Mouse (Mus musculus) urinary bladder, postnatal 25 days (tissue): ENCODE data around the gene Ddx31.

Experiments used
- DNase-seq: peaks from one replicate; pipeline ENCODE4 v3.0.0; 2022; ENCODE audit warnings: low spot score

The Ddx31 gene

GRCm38 (mm10) chr2:28863857-28864256, 23.7 kb downstream of the Ddx31 start:
- no peak for DNase-seq

GRCm38 (mm10) chr2:28867495-28867894, 27.3 kb downstream of the Ddx31 start:
- DNase-seq, result no peak

DNA sequence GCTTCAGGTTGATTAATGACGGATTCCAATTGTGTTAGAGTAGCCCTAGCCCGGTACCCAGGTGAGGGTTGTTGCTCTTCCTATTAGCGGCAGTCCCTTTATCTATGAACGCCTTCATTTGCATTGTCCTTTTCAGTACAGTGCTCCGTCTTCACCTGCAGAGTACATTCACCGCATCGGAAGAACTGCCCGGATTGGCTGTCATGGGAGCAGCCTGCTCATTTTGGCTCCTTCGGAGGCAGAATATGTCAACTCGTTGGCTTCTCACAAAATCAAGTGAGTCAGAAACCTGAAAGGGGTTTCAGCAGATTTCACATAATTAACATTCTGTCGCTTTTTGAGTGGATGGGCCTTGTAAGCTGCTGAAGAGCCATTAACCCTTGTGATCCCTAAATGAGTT, 35.3 kb downstream of the Ddx31 start:
- DNase-seq, result no peak

DNA sequence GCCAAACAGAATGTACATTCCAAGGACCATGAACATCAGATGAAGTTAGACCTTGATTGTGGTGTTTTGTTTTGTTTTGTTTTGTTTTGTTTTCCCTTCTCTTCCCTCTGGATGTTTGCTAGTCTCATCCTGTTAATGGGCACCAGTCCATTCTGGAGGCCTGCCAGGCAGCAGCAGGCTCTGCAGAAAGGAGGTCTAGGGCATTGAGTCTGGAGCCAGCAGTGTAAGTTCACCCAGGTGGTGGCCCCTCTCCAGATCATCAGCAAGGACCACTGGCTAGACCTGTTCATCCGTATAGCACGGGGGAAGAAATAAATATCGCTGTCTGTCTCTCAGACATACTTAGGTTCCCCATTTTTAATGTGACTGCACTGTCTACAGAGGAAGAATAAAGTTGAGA, 41.1 kb downstream of the Ddx31 start:
- DNase-seq, result no peak

GRCm38 (mm10) chr2:28882047-28882446, 41.8 kb downstream of the Ddx31 start:
- no peak for DNase-seq

- no peak for DNase-seq
Measured at GRCm38 (mm10) chr2:28882826-28883485, 42.8 kb downstream of the Ddx31 start.

- no peak for DNase-seq
Measured at GRCm38 (mm10) chr2:28884914-28885313, 44.7 kb downstream of the Ddx31 start.

DNA sequence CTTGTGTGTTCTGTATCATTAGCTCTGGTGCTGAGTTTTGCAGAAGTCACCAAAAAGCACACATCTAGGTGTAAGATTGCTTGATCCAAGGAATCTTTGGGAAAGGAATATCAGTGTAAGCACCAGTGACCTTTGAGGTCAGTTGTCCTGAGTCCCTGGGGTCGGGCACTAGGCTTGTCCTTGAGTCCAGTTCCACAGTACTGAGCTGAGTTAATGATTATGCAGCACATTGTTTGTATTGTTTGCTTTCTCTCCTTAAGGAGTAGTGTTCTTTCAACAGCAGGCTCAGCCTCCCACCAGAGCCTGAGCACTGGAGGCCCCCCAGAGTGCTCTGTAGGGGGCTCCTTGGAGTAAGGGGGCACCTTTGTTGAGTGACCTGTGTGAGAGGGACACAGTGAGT, 52.6 kb downstream of the Ddx31 start:
- DNase-seq, result no peak

GRCm38 (mm10) chr2:28893526-28893925, 53.3 kb downstream of the Ddx31 start:
- no peak for DNase-seq

DNA sequence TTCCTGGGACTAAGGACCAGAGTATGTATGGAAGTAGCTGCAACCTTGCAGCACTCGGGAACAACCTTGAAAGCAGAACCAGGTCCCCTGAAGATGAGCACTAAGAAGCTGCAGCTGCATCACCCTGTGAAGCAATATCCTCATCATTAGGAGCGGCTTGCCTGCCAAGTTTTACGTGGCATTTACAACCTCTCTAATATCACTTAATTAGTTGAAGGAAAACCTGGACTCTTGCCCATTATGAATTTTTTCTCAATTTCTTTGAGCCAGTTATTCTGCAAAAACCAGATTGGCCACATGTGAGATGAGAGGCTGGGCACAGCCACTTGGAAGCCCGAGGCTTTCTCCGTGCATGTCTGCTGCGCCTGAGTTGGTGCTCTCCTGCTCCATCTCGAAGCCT, 55.7 kb downstream of the Ddx31 start:
- no peak for DNase-seq

DNA sequence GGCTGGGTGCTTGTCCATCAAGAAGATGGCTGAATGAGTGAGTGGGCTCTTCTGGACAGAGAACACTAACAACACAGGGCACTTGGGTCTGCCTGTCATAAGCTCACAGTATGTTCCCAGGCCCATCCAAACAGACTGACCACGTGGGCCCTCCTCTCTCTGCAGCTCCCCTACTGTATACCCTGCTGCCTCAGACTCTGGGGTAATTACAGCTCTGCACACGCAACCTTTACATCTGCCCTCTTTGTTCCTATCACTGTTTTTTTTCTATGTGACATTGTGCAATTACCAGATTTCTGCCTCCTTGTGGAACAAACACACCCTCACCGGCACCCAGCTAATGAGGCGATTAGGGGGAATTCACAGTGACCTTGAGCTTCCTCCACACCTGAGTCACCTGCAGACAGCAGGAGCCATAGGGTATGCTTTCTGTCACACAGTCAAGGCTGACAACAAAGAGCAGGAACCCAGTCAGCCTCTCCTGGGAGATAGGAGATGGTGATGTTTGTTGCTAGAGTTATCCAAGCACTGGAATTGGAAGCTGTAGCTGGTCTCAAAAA, 57.2 kb downstream of the Ddx31 start:
- DNase-seq, result no peak

DNA sequence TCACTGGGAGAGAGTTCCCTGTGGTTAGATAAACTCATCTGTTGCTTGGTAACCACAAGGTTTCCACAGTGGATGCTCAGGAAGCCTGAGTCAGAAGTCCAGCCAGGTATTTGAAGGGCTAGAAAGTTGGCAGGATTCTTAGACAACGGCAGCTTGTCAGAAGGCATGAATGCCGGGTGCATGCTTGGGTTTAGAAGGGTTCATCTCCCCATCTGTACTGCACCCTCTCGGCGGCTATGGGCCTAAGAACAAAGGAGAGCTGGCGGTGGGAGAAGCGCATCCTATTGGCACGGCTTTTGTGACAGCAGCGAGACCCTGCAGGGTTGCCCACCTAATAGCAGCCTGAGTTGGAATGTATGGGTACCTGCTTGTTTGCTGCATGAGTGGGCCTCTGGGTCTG, 62.1 kb downstream of the Ddx31 start:
- DNase-seq, result no peak

DNA sequence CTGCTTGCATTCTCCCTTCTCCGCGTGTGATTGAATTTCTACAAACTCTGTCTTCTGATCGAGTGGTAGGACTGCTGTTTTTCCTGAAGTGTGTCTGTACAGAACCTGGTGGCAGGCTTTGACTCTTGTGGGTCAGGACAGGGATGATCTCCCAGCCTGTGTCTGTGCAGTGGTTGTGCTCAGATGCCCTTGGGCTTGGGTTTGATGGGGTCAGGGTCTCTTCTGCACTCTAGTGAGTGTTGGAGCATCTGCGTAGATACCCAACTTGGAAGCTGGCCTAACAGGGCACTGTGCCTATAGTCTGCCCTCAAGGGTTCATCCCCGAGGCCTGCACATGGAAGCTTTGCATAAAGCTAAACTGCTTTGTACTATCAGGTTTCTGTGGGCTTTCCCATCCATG, 63.7 kb downstream of the Ddx31 start:
- DNase-seq, result no peak

- DNase-seq, result no peak
Measured at GRCm38 (mm10) chr2:28904786-28905185, 64.6 kb downstream of the Ddx31 start.

- no peak for DNase-seq
Measured at GRCm38 (mm10) chr2:28905561-28905960, 65.4 kb downstream of the Ddx31 start.

DNA sequence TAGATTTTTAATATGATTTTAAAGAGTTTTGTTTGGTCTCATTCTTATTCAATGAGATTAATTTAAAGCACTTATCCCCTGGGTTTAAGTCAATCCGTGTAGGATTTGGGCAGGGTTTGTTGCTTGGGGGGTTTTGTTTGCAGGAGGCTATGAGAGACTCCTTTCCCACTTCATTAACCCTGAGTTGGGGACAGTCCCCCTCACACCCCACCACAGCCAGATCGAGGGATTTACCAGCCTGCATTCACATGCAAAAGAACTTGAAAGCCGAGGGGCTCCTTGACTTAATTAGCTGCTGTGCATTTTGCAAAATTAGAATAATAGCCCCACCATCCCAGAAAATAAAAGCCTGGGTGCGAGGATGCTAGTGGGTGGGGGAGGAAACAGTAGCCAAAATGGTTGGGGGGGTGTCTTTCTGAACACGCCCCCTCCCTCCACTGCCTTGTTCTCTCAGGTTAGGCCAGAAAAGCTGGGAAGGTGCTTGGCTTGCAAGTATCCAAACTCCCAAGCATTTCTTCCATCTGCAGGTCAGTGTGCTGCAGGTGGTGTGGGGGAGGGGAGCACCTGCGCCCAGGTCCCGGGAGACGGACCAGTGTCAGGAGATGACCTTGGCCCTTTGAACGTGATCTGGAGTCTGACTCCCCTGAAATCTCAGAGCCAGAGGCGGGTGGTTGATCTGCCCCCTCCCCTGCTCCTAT, 67.6 kb downstream of the Ddx31 start:
- no peak for DNase-seq

GRCm38 (mm10) chr2:28908389-28909153, 68.4 kb downstream of the Ddx31 start:
- DNase-seq, result no peak

DNA sequence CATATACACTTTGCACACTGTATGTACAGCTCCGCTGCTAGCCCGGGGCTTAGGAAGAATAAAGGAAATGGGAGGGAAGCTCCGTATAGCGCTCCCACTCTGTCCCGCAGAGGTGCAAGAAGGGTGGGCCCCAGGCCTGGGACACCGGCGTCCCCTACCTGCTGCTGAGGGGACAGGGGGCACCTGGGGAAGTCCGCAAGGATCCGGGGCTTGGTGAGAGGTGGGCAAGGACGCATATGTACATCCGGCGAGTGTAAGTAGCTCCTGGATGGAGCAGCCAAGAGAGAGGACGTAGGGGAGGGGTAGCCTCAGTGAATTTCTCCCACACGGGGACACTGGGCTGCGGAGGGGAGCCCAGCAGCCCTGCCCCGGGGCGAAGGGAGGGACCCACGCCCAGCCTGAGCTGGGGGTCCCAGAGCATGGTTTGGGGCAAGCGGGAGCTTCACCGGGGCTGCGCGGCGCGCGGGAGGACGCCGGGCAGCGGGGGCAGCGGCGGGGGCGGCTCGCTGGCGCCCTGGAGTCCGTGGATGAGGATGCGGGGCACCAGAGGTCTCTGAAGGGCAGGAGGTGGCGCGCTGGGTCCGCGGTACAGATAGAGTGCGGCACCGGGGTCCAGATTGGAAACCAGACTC, 69.1 kb downstream of the Ddx31 start:
- no peak for DNase-seq

- no peak for DNase-seq
Measured at GRCm38 (mm10) chr2:28909818-28910710, 69.9 kb downstream of the Ddx31 start.

- no peak for DNase-seq
Measured at GRCm38 (mm10) chr2:28910877-28911276, 70.7 kb downstream of the Ddx31 start.

DNA sequence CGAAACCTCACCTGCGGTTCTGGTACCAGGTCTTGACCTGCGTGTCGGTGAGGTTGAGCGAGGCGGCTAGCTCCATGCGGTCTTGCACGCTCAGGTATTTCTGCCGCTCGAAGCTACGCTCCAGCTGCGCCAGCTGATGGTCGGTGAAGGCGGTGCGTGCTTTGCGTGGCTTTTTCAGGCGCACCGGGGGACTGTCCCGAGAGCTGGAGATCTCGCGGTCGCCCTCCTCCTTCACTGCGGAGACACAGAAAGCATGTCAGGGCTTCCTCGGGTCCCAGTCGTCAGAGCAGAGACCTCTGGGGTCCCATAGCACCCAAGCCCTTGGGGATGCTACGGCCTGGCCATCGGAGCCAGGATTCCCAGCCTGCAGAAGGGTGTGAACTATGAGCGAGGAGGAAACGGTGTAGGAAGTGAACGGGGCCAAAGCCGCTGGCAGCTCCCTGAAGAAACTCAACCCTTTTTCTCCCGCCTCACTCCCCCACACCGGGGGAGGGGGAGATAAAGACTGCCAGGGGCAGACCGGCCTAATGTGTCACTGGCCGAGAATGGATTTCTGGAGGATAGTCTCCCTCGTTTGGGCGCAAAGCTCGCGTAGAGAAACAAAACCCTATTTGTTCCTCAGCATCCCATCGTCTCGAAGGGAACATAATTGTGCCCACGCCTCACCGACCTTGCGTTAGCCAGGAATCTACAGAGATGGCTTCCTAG, 71.3 kb downstream of the Ddx31 start:
- no peak for DNase-seq
